Mouse (Mus musculus) E14TG2a.4 (cell line): ENCODE results near the gene Klf6.

Source experiments
- CTCF ChIP-seq: conservative IDR thresholded peaks from 2 replicates; pipeline ENCODE4 v1.5.1; 2014; ENCODE audit warnings: low read length
- NANOG ChIP-seq: IDR thresholded peaks from 2 replicates; pipeline ENCODE4 v1.6.1; 2014; ENCODE audit warnings: borderline replicate concordance, low read length, mixed read lengths

- TF ChIP-seq CTCF, result no peak
- no peak for TF ChIP-seq NANOG
Measured at GRCm38 (mm10) chr13:5845605-5846004, 15.7 kb upstream of the Klf6 start.
